Mouse (Mus musculus) liver, postnatal 0 days (tissue): ENCODE data around the gene Rab29. TPM values are rescaled to one million over a fixed set of nuclear protein-coding genes. Genes with fewer than 3 reads are reported as not detected.
A peak's percentile ranks its signal among the peaks of the same experiment; 100 is the strongest.
"Not testable (repeated sequence)": the region's sequence is repeated elsewhere in the genome, so short reads cannot be mapped to it uniquely, and the experiment has no call there.

Source experiments
- ATAC-seq: fragments of 200-750 bp; cut with Nextera tagmentation; 2 replicates; pipeline ENCODE4 v1.8.0; 2017; ENCODE audit warnings: mild to moderate bottlenecking, moderate library complexity
- DNase-seq: peaks from one replicate; pipeline ENCODE4 v3.0.0-alpha.2; 2016
- H3K27ac ChIP-seq: fragments of 300-500 bp; sonication (generic); 2 replicates; pipeline ENCODE4 v1.5.1; 2014; ENCODE audit warnings: antibody characterized with exemption, moderate library complexity, mild to moderate bottlenecking, low read depth
- H3K27me3 ChIP-seq: fragments of 300-500 bp; sonication (generic); 2 replicates; pipeline ENCODE4 v1.6.1; 2014; ENCODE audit warnings: low read length, control low read depth, mixed read lengths; ENCODE audit not compliant: insufficient read depth
- H3K36me3 ChIP-seq: fragments of 300-500 bp; sonication (generic); replicated peaks from 2 replicates; pipeline ENCODE4 v1.6.1; 2014; ENCODE audit warnings: mild to moderate bottlenecking, control low read depth, low read length, moderate library complexity, mixed read lengths; ENCODE audit not compliant: insufficient read depth
- H3K4me1 ChIP-seq: fragments of 300-500 bp; sonication (generic); 2 replicates; pipeline ENCODE4 v1.6.1; 2014; ENCODE audit warnings: antibody characterized with exemption, mild to moderate bottlenecking, control low read depth; ENCODE audit not compliant: insufficient read depth
- H3K4me2 ChIP-seq: fragments of 300-500 bp; sonication (generic); 2 replicates; pipeline ENCODE4 v1.6.1; 2014; ENCODE audit warnings: low read depth, mild to moderate bottlenecking, low read length, moderate library complexity, mixed read lengths
- H3K4me3 ChIP-seq: fragments of 300-500 bp; sonication (generic); 2 replicates; pipeline ENCODE4 v1.5.1; 2014; ENCODE audit warnings: low read depth, low read length
- H3K9ac ChIP-seq: fragments of 300-500 bp; sonication (generic); replicated peaks from 2 replicates; pipeline ENCODE4 v1.6.1; 2014; ENCODE audit warnings: mild to moderate bottlenecking, moderate library complexity
- H3K9me3 ChIP-seq: fragments of 300-500 bp; sonication (generic); 2 replicates; pipeline ENCODE4 v1.6.1; 2016; ENCODE audit warnings: mild to moderate bottlenecking, control low read depth, low read length, mixed read lengths
- CTCF ChIP-seq: sonication (generic); IDR thresholded peaks from 2 replicates; pipeline ENCODE4 v1.5.1; 2016; ENCODE audit warnings: antibody characterized with exemption, low read depth
- EP300 ChIP-seq: IDR thresholded peaks from 2 replicates; pipeline ENCODE4 v1.6.1; 2016; ENCODE audit warnings: antibody characterized with exemption, low read depth, mild to moderate bottlenecking
- WGBS: fragments of 180-500 bp; shearing (Covaris S2); extraction: QIAGEN DNeasy Blood & Tissue Kit; methylation state at CpG from one replicate; pipeline ENCODE4 v1.1.7; 2014; ENCODE audit not compliant: insufficient replicate concordance; 5-methylcytosine and 5-hydroxymethylcytosine counted together
- polyA plus RNA-seq: library from polyadenylated mRNA; unstranded; fragments of >200 nt; fragmentation: Nextera tagmentation; extraction: Ambion mirVana; gene quantifications from 2 replicates; pipeline ENCODE4 v1.2.1, GENCODE M21; 2015

Gene Rab29
- polyA plus RNA-seq, 1 experiment from 2014 or later: 9.0 TPM

DNA sequence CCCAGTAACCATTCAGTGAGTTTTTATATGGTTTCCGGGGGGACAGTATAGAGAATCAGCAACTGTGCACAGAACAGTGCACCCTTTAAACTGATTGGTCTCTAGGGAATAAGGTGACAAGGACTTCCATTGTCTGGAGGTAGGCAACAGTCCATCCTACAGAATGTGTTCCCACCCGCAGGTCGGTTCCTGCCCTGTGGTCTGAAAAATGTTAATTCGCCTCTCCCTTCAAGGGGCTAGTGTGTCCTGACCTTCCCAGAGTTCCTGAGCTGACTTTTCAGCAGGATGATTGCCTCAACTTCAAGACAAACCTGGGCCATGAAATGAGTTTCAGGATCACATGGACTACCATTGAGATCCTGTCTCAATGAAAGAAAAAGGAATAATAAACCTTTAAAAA, 24.4 kb downstream of the Rab29 start:
- no peak for ATAC-seq
- Histone ChIP-seq H3K9me3 (no peaks in the 10 kb centered on the region), H3K27me3 (no peaks in the 10 kb centered on the region), H3K36me3 (no peaks in the 10 kb centered on the region), H3K27ac (no peak overlapping the region), H3K9ac (no peak overlapping the region), H3K4me3 (no peak overlapping the region), H3K4me2 (no peak overlapping the region), H3K4me1 (no peaks in the 10 kb centered on the region)
- TF ChIP-seq CTCF: no peak
- no peak for TF ChIP-seq EP300
- no peak for DNase-seq
- 80% methylated on average over 4 of the region's 4 CpGs for WGBS

DNA sequence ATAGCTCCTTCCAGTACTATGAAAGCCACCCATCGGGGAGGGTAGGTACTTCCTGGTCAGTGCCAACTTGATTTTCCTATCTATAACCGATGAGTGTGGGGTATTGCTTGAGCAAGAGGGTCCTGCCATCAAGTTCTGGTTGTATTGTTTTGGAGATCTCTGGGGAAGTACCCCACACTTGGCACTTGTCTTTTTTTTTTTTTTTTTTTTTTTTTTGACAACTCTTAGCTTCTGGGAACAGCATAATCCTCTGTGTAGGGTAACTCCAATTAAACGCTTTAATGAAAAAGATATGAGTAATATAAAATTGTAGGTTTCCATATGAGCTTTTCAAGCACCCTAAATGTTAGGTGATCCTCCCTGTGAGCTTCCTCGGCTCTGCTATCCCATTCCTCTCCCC, 35.7 kb downstream of the Rab29 start:
- ATAC-seq: no peak
- no peak for DNase-seq
- H3K4me1 ChIP-seq: no peaks in the 10 kb centered on the region
- H3K27ac ChIP-seq: no peak overlapping the region
- peaks cover 3% of the 10 kb centered on the region; the same call in 1 of the 2 replicates for H3K27me3 ChIP-seq
- no peak overlapping the region for H3K4me2 ChIP-seq
- H3K9me3 ChIP-seq: no peaks in the 10 kb centered on the region
- no peak overlapping the region for H3K9ac ChIP-seq
- H3K36me3 ChIP-seq: no peaks in the 10 kb centered on the region
- no peak overlapping the region for H3K4me3 ChIP-seq
- no peak for TF ChIP-seq EP300
- 82% methylated on average over 4 of the region's 4 CpGs for WGBS

DNA sequence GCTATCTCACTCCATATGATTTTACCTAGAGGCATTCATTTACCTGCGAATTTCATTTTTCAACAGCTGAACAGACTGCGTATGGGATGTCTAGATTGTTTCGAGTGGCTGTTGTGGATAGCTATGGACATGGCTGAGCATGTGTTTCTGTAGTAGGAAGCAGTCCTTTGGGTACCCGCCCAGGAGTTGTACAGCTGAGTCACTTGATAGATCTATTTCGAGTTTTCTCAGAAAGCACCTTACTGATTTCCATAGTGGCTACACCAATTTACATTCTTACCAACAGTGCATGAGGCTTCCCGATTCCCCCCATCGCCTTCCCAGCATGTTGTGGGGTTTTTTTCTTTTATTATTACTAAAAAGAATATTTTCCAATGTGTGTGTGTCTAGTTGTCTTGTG, 36.2 kb downstream of the Rab29 start:
- 78% methylated on average over 7 of the region's 7 CpGs for WGBS
- no peaks in the 10 kb centered on the region for H3K9me3 ChIP-seq
- no peak overlapping the region for H3K4me2 ChIP-seq
- no peaks in the 10 kb centered on the region for H3K36me3 ChIP-seq
- ATAC-seq: no peak
- H3K4me1 ChIP-seq: no peaks in the 10 kb centered on the region
- no peak for DNase-seq
- H3K27ac ChIP-seq: no peak overlapping the region
- H3K9ac ChIP-seq: no peak overlapping the region
- TF ChIP-seq CTCF (no peak), EP300 (no peak)
- H3K27me3 ChIP-seq: peaks cover 3% of the 10 kb centered on the region; the same call in 1 of the 2 replicates
- H3K4me3 ChIP-seq: no peak overlapping the region

DNA sequence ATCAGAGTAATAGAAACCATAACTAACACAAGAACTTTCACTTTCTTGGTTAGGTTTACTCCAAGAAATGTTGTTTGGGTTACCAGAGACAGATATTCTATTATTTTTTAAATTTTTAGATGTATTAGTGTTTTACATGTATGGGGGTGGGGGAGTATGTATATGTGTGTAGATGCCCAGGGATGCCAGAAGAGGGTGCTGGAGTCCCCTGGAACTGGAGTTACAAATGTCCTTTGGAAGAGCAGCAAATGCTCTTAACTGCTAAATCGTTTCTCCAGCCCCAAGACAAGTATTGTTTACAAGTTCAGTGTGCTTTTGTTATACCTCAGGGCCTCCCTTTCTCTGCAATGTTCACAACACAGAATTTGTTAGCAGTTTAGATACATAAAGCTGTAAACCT, 38.5 kb downstream of the Rab29 start:
- 4% methylated on average over 1 of the region's 1 CpGs for WGBS
- no peak overlapping the region for H3K4me2 ChIP-seq
- H3K27ac ChIP-seq: no peak overlapping the region
- no peaks in the 10 kb centered on the region for H3K9me3 ChIP-seq
- DNase-seq (peak; percentile 41), ATAC-seq (no peak)
- H3K9ac ChIP-seq: no peak overlapping the region
- peaks cover 6% of the 10 kb centered on the region; the same call in 1 of the 2 replicates for H3K27me3 ChIP-seq
- no peaks in the 10 kb centered on the region for H3K36me3 ChIP-seq
- TF ChIP-seq EP300 (no peak), CTCF (peak; percentile 64)
- no peaks in the 10 kb centered on the region for H3K4me1 ChIP-seq
- H3K4me3 ChIP-seq: no peak overlapping the region

DNA sequence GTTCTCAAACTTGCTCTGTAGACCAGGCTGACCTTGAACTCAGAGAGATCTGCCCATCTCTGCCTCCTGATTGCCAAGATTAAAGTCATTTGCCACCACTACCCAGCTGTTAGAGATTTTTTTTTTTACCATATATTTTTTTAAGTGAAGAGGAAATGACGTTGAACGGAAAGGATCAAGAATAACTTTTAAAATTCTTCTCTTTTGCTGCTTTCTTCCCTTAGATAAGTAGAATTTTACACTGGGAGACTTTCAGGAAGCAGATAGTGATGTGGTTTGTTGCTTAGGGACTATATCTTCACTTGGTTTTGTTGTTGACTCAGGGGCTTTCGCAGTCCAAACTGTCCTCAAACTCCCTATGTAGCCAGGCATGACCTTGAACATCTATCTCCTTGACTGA, 41.4 kb downstream of the Rab29 start:
- no peak for DNase-seq
- no peak overlapping the region for H3K4me3 ChIP-seq
- TF ChIP-seq EP300 (no peak), CTCF (no peak)
- H3K27me3 ChIP-seq: peaks cover 6% of the 10 kb centered on the region; the same call in 1 of the 2 replicates
- H3K9me3 ChIP-seq: no peaks in the 10 kb centered on the region
- peaks cover 3% of the 10 kb centered on the region; the same call in 1 of the 2 replicates for H3K36me3 ChIP-seq
- WGBS: 51% methylated on average over 3 of the region's 3 CpGs
- no peak for ATAC-seq
- H3K27ac ChIP-seq: no peak overlapping the region
- H3K9ac ChIP-seq: no peak overlapping the region
- peaks cover 11% of the 10 kb centered on the region for H3K4me1 ChIP-seq
- H3K4me2 ChIP-seq: no peak overlapping the region

DNA sequence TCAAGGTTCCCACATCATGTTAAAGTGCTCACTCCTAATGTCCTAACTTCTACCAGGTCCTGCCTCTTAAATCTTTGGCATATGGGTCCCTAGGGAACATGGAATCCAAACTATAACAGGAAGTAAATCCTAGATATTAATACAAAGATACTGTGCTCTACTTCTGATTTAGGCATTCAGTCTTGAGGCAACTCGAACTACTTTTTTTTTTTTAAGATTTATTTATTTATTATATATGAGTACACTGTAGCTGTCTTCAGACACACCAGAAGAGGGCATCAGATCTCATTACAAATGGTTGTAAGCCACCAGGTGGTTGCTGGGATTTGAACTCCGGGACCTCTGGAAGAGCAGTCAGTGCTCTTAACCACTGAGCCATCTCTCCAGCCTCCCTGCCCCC, 42.2 kb downstream of the Rab29 start:
- not testable (repeated sequence) for H3K4me3 ChIP-seq, H3K4me2 ChIP-seq, H3K36me3 ChIP-seq, DNase-seq, H3K9ac ChIP-seq, ATAC-seq, H3K27me3 ChIP-seq, H3K27ac ChIP-seq, H3K9me3 ChIP-seq
- WGBS: 89% methylated on average over 2 of the region's 2 CpGs
- peaks cover 12% of the 10 kb centered on the region for H3K4me1 ChIP-seq
